ENCODE assay signal across 21 mouse cellular contexts in genomic region chr11:94682427-94682826, GRCm38 (mm10). TPM values are rescaled to one million over a fixed set of nuclear protein-coding genes. Genes with fewer than 3 reads are reported as not detected.
"Had no signal": no experiment of that assay in that cellular context is flagged by ENCODE, and none has a peak within 500 bp of the region (broad histone marks: within the 10 kb centered on the region; RNA-seq: fewer than 3 reads in every experiment).

No protein-coding gene starts in this region.

- H3K36me3 ChIP-seq: midbrain, embryonic 13.5 days; midbrain, embryonic 15.5 days; neural tube, embryonic 12.5 days had no signal

- H3K9ac ChIP-seq: lung, embryonic 14.5 days; midbrain, embryonic 13.5 days; midbrain, embryonic 15.5 days; neural tube, embryonic 12.5 days had no signal

- DNase-seq: lung, adult 18-20 months; lung, embryonic 14.5 days; lung, postnatal 10 days; lung, postnatal 4 days; right cerebral cortex, postnatal 14 days; right cerebral cortex, postnatal 4 days; spleen, adult 18-20 months; thymus, adult 18-20 months; thymus, postnatal 14 days; thymus, postnatal 36 days had no signal

- ATAC-seq: midbrain, embryonic 13.5 days; midbrain, embryonic 15.5 days had no signal

- H3K27ac ChIP-seq: midbrain, embryonic 13.5 days; midbrain, embryonic 15.5 days; neural tube, embryonic 12.5 days had no signal

- H3K27me3 ChIP-seq: midbrain, embryonic 13.5 days; midbrain, embryonic 15.5 days; neural tube, embryonic 12.5 days had no signal

- H3K9me3 ChIP-seq: midbrain, embryonic 13.5 days; midbrain, embryonic 15.5 days; neural tube, embryonic 12.5 days had no signal

- H3K4me3 ChIP-seq: midbrain, embryonic 13.5 days; midbrain, embryonic 15.5 days; neural tube, embryonic 12.5 days had no signal

- H3K4me2 ChIP-seq: lung, embryonic 14.5 days; midbrain, embryonic 11.5 days; midbrain, embryonic 13.5 days; midbrain, embryonic 15.5 days; neural tube, embryonic 12.5 days had no signal

RNA-seq across cellular contexts. Expression of gene Gm11541, which starts 21.9 kb away (rescaled TPM):
- total RNA-seq: megakaryocyte progenitor cell, adult 5-6 weeks; monocyte, adult 5-6 weeks; neutrophil, adult 5-6 weeks had no signal
- polyA plus RNA-seq: liver, embryonic 16.5 days; midbrain, embryonic 11.5 days; midbrain, embryonic 13.5 days; midbrain, embryonic 15.5 days; midbrain, postnatal 0 days; neural tube, embryonic 14.5 days; small intestine, adult 2 months had no signal

RNA-seq across cellular contexts. Expression of gene Eme1, which starts 28.7 kb away (rescaled TPM):
- total RNA-seq: monocyte, adult 5-6 weeks had no signal
